Mouse (Mus musculus) heart, adult 2 months (tissue): ENCODE measurements around the gene Scarb1.

Experiments
- CTCF ChIP-seq: fragments of 200-600 bp; IDR thresholded peaks from 2 replicates; pipeline ENCODE4 v1.8.1; 2022; ENCODE audit warnings: antibody characterized with exemption, mild to moderate bottlenecking, moderate library complexity
- EP300 ChIP-seq: fragments of 200-500 bp; IDR thresholded peaks from 2 replicates; pipeline ENCODE4 v1.6.1; 2011; ENCODE audit warnings: low read depth, low read length, control low read depth; ENCODE audit not compliant: insufficient read depth
- POLR2A ChIP-seq: fragments of 200-500 bp; IDR thresholded peaks from 2 replicates; pipeline ENCODE4 v1.6.1; 2011; ENCODE audit warnings: mild to moderate bottlenecking, low read depth, low read length, control low read depth; ENCODE audit not compliant: insufficient read depth

- no peak for TF ChIP-seq POLR2A
- no peak for TF ChIP-seq CTCF
- no peak for TF ChIP-seq EP300
These were observed 27.3 kb upstream of the Scarb1 start for GRCm38 (mm10) chr5:125368156-125368555.
